In genomic region chr1:24677706-24678105, GRCm38 (mm10) we compare ENCODE assay signal across 8 mouse cellular contexts. TPM values are rescaled to one million over a fixed set of nuclear protein-coding genes. Genes with fewer than 3 reads are reported as not detected.
A peak's percentile ranks its signal among the peaks of the same experiment; 100 is the strongest.
DNase-seq lines count a peak whose midpoint lies in the region; ATAC-seq lines count a peak whose summit lies in the region.

No protein-coding gene starts in this region.

- H3K4me1 ChIP-seq in heart, embryonic 14.5 days (ENCODE audit: control insufficient read depth in 2 of 2, insufficient read depth in 2 of 2, low read length in 2 of 2): peaks cover 2 to 8% of the 10 kb centered on the region in 2 experiments; a peak in 3 of 4 replicates
- no peaks in the 10 kb centered on the region for H3K4me1 ChIP-seq in limb, embryonic 11.5 days (ENCODE audit: control insufficient read depth, insufficient read depth, low read length)
- peaks cover 18% of the 10 kb centered on the region for H3K4me1 ChIP-seq in neural tube, embryonic 15.5 days

- intact Hi-C loops in left cerebral cortex, postnatal 25 days (cut with DNase I): loop anchor here (2.0 kb wide), 1 partner anchor 17 kb away; no protein-coding TSS in a partner anchor

- DNase-seq in left cerebral cortex, postnatal 25 days (ENCODE audit: low spot score in 2 of 2): peak; percentile 30 to 38
- DNase-seq in left cerebral cortex, adult 18-20 months (ENCODE audit: low spot score in 2 of 2): no peak
- DNase-seq in brain, adult 2 months (ENCODE audit: low read depth, low spot score): peak; percentile 74
- no peak for DNase-seq in limb, embryonic 11.5 days (ENCODE audit: low spot score)
- no peak for DNase-seq in adrenal gland, adult 2 months
- no peak for DNase-seq in thymus, postnatal 4 days

- no peaks in the 10 kb centered on the region for H3K36me3 ChIP-seq in heart, embryonic 14.5 days (ENCODE audit: control insufficient read depth, insufficient read depth, low read length)
- H3K36me3 ChIP-seq in limb, embryonic 11.5 days (ENCODE audit: control insufficient read depth, insufficient read depth, low read length): no peaks in the 10 kb centered on the region
- H3K36me3 ChIP-seq in neural tube, embryonic 15.5 days: no peaks in the 10 kb centered on the region

- peak overlapping the region; percentile 75 to 79; a peak in 3 of 4 replicates for H3K4me3 ChIP-seq in heart, embryonic 14.5 days (ENCODE audit: control insufficient read depth in 1 of 2, insufficient read depth in 1 of 2, low read depth in 1 of 2, low read length in 2 of 2)
- H3K4me3 ChIP-seq in limb, embryonic 11.5 days (ENCODE audit: low read depth, low read length): no peak overlapping the region; the same call in 1 of the 2 replicates
- peak overlapping the region; percentile 82 for H3K4me3 ChIP-seq in neural tube, embryonic 15.5 days (replicated peaks)

- no peak overlapping the region for H3K27ac ChIP-seq in heart, embryonic 14.5 days (replicated peaks in 1 of 2; ENCODE audit: control insufficient read depth in 1 of 2, insufficient read depth in 1 of 2, low read depth in 2 of 2, low read length in 2 of 2)
- no peak overlapping the region for H3K27ac ChIP-seq in limb, embryonic 11.5 days (replicated peaks; ENCODE audit: low read depth, low read length)
- peak overlapping the region; percentile 87 for H3K27ac ChIP-seq in neural tube, embryonic 15.5 days (replicated peaks)

- peak overlapping the region; percentile 86 for H3K9ac ChIP-seq in heart, embryonic 14.5 days (ENCODE audit: low read length)
- H3K9ac ChIP-seq in limb, embryonic 11.5 days (ENCODE audit: low read length): no peak overlapping the region; the same call in 1 of the 2 replicates
- H3K9ac ChIP-seq in neural tube, embryonic 15.5 days (replicated peaks): peak overlapping the region; percentile 84

- H3K9me3 ChIP-seq in heart, embryonic 14.5 days (ENCODE audit: control insufficient read depth, low read length): no peaks in the 10 kb centered on the region
- H3K9me3 ChIP-seq in limb, embryonic 11.5 days (ENCODE audit: control insufficient read depth, low read length): no peaks in the 10 kb centered on the region
- H3K9me3 ChIP-seq in neural tube, embryonic 15.5 days (replicated peaks): no peaks in the 10 kb centered on the region

- H3K4me2 ChIP-seq in heart, embryonic 14.5 days (ENCODE audit: low read length): peak overlapping the region; percentile 65
- H3K4me2 ChIP-seq in limb, embryonic 11.5 days (ENCODE audit: low read depth, severe bottlenecking): peak overlapping the region; percentile 47
- peak overlapping the region; percentile 67 for H3K4me2 ChIP-seq in neural tube, embryonic 15.5 days

- H3K27me3 ChIP-seq in heart, embryonic 14.5 days (ENCODE audit: control insufficient read depth, insufficient read depth, low read length): no peaks in the 10 kb centered on the region
- no peaks in the 10 kb centered on the region for H3K27me3 ChIP-seq in limb, embryonic 11.5 days (ENCODE audit: control insufficient read depth, insufficient read depth, low read length)
- H3K27me3 ChIP-seq in neural tube, embryonic 15.5 days (replicated peaks): no peaks in the 10 kb centered on the region

- WGBS in heart, embryonic 14.5 days: 77% methylated on average over 9 of the region's 9 CpGs
- WGBS in limb, embryonic 11.5 days: 85% methylated on average over 9 of the region's 9 CpGs
- WGBS in neural tube, embryonic 15.5 days: 72% methylated on average over 9 of the region's 9 CpGs

- no peak for ATAC-seq in heart, embryonic 14.5 days (ENCODE audit: insufficient number of reproducible peaks, insufficient read depth, low FRiP score, low read depth)
- peak; percentile 3; the same call in 1 of the 2 replicates for ATAC-seq in limb, embryonic 11.5 days (ENCODE audit: insufficient number of reproducible peaks, low FRiP score, low TSS enrichment, low read depth)
- peak; percentile 7; the same call in 1 of the 2 replicates for ATAC-seq in neural tube, embryonic 15.5 days (ENCODE audit: low FRiP score)

RNA-seq across cellular contexts. Expression of gene Lmbrd1, which starts 0.7 kb away (rescaled TPM):
- 100 to 1,000 TPM; 130 to 137 TPM for total RNA-seq in left cerebral cortex, postnatal 25 days (2021)
- total RNA-seq in left cerebral cortex, adult 18-20 months (2021): 100 to 1,000 TPM; 143 to 145 TPM
- polyA plus RNA-seq in heart, embryonic 14.5 days (2014; fragmentation: Nextera tagmentation; extraction: Ambion mirVana): 25.9 and 31.9 TPM in 2 replicates
- 21.2 and 25.1 TPM in 2 replicates for polyA plus RNA-seq in limb, embryonic 11.5 days (2014; fragmentation: Nextera tagmentation; extraction: Ambion mirVana)
- 48.9 and 49.7 TPM in 2 replicates for polyA plus RNA-seq in neural tube, embryonic 15.5 days (2015; fragmentation: Nextera tagmentation; extraction: Ambion mirVana)
- total RNA-seq in adrenal gland, adult 2 months (2021): 10 to 100 TPM; 78.3 to 80.9 TPM
- polyA plus RNA-seq in adrenal gland, adult 2 months (2012; rRNA removed): 7.9 and 8.3 TPM in 2 replicates

Comparison
In these comparisons a context has a peak if more than half of its experiments do, and no peak if none do; other contexts are left out.
1. DNase-seq: peak in left cerebral cortex, postnatal 25 days (2 of 2) and brain, adult 2 months (single experiment); none in left cerebral cortex, adult 18-20 months (0 of 2), limb, embryonic 11.5 days (single experiment), adrenal gland, adult 2 months (single experiment) and thymus, postnatal 4 days (single experiment).
2. Peak in every context shown above with its lines, with median percentiles within 50 percentile points of each other: H3K4me2 ChIP-seq.